9 mouse cellular contexts compared by ENCODE assay signal in genomic region chr15:100458055-100458454, GRCm38 (mm10). TPM values are rescaled to one million over a fixed set of nuclear protein-coding genes. Genes with fewer than 3 reads are reported as not detected.
A peak's percentile ranks its signal among the peaks of the same experiment; 100 is the strongest.
DNase-seq lines count a peak whose midpoint lies in the region; ATAC-seq and TF ChIP-seq lines count a peak whose summit lies in the region.
"Had no signal": no experiment of that assay in that cellular context is flagged by ENCODE, and none has a peak within 500 bp of the region (broad histone marks: within the 10 kb centered on the region; RNA-seq: fewer than 3 reads in every experiment).

No protein-coding gene starts in this region.

- no peak overlapping the region for H3K4me2 ChIP-seq in neural tube, embryonic 11.5 days (ENCODE audit: low read depth)

- WGBS in limb, embryonic 10.5 days = 52% methylated on average over 10 of the region's 10 CpGs
- 47% methylated on average over 10 of the region's 10 CpGs for WGBS in neural tube, embryonic 11.5 days

- no peaks in the 10 kb centered on the region for H3K9me3 ChIP-seq in ES-Bruce4 (replicated peaks; ENCODE audit: control insufficient read depth, insufficient read depth, low read length, poor library complexity, severe bottlenecking)
- no peaks in the 10 kb centered on the region for H3K9me3 ChIP-seq in limb, embryonic 10.5 days (replicated peaks)
- H3K9me3 ChIP-seq in neural tube, embryonic 11.5 days (ENCODE audit: control insufficient read depth, low read length) = no peaks in the 10 kb centered on the region
- H3K9me3 ChIP-seq: neural tube, embryonic 13.5 days had no signal

- no peak overlapping the region for H3K27ac ChIP-seq in layer of hippocampus, adult 2 months
- no peak overlapping the region for H3K27ac ChIP-seq in ES-Bruce4 (ENCODE audit: insufficient read depth, low read length)
- no peak overlapping the region for H3K27ac ChIP-seq in limb, embryonic 10.5 days
- H3K27ac ChIP-seq in neural tube, embryonic 11.5 days (ENCODE audit: low read depth, low read length) = no peak overlapping the region
- H3K27ac ChIP-seq: neural tube, embryonic 13.5 days had no signal

- no peak for ATAC-seq in neural tube, embryonic 11.5 days (ENCODE audit: insufficient read depth, low FRiP score, low TSS enrichment)

- no peaks in the 10 kb centered on the region for H3K27me3 ChIP-seq in ES-Bruce4 (ENCODE audit: control insufficient read depth, insufficient read depth, low read length, poor library complexity, severe bottlenecking)
- peaks cover 19% of the 10 kb centered on the region; the same call in 1 of the 2 replicates for H3K27me3 ChIP-seq in limb, embryonic 10.5 days (ENCODE audit: low read depth, poor library complexity, severe bottlenecking)
- H3K27me3 ChIP-seq in neural tube, embryonic 11.5 days (ENCODE audit: control insufficient read depth, insufficient read depth, low read length) = no peaks in the 10 kb centered on the region

- H3K9ac ChIP-seq in ES-Bruce4 (ENCODE audit: low read depth, poor library complexity, severe bottlenecking) = no peak overlapping the region
- H3K9ac ChIP-seq in neural tube, embryonic 11.5 days (ENCODE audit: low read length) = no peak overlapping the region

- TF ChIP-seq POLR2A in ES-Bruce4 (IDR thresholded peaks at IDR 0.05; ENCODE audit: insufficient read depth, low read length) = no peak

- peak; percentile 71 for TF ChIP-seq CTCF in layer of hippocampus, adult 2 months (conservative IDR thresholded peaks at IDR 0.05)
- peak; percentile 23 for TF ChIP-seq CTCF in ES-Bruce4 (IDR thresholded peaks at IDR 0.05; ENCODE audit: low read depth, low read length)

- no peak for TF ChIP-seq EP300 in ES-Bruce4 (IDR thresholded peaks at IDR 0.05; ENCODE audit: insufficient read depth, low read depth, low read length)

- H3K4me3 ChIP-seq in layer of hippocampus, adult 2 months = no peak overlapping the region
- no peak overlapping the region for H3K4me3 ChIP-seq in ES-Bruce4 (ENCODE audit: low read depth, low read length)
- H3K4me3 ChIP-seq in limb, embryonic 10.5 days = no peak overlapping the region
- H3K4me3 ChIP-seq in neural tube, embryonic 11.5 days (ENCODE audit: low read depth, low read length) = no peak overlapping the region
- H3K4me3 ChIP-seq: neural tube, embryonic 13.5 days had no signal

- DNase-seq in layer of hippocampus, adult 2 months (ENCODE audit: low spot score in 2 of 2) = peak in 1 of 2 experiments; percentile 58
- DNase-seq in layer of hippocampus, adult 8-10 months (ENCODE audit: low spot score in 2 of 2) = no peak
- DNase-seq in adrenal gland, postnatal 14 days = peak; percentile 83
- peak; percentile 55 for DNase-seq in embryo, embryonic 9.5 days (ENCODE audit: extremely low spot score)
- peak; percentile 62 for DNase-seq in limb, embryonic 10.5 days (ENCODE audit: low spot score)
- DNase-seq in neural tube, embryonic 11.5 days (ENCODE audit: low spot score) = peak; percentile 64
- DNase-seq in right cerebral cortex, postnatal 36 days (ENCODE audit: low spot score in 2 of 2) = no peak

- H3K4me1 ChIP-seq in ES-Bruce4 (ENCODE audit: control insufficient read depth, insufficient read depth, low read length) = peaks cover 1% of the 10 kb centered on the region
- H3K4me1 ChIP-seq in limb, embryonic 10.5 days = peaks cover 18% of the 10 kb centered on the region; the same call in 1 of the 2 replicates
- H3K4me1 ChIP-seq in neural tube, embryonic 11.5 days (ENCODE audit: control insufficient read depth, insufficient read depth, low read length) = no peaks in the 10 kb centered on the region

- no peaks in the 10 kb centered on the region for H3K36me3 ChIP-seq in ES-Bruce4 (ENCODE audit: control insufficient read depth, insufficient read depth, low read length, poor library complexity, severe bottlenecking)
- no peaks in the 10 kb centered on the region for H3K36me3 ChIP-seq in limb, embryonic 10.5 days
- H3K36me3 ChIP-seq in neural tube, embryonic 11.5 days (ENCODE audit: control insufficient read depth, insufficient read depth, low read length) = no peaks in the 10 kb centered on the region
- H3K36me3 ChIP-seq: neural tube, embryonic 13.5 days had no signal

RNA-seq across cellular contexts. Expression of gene Letmd1, which starts 10.8 kb away (rescaled TPM):
- 10 to 100 TPM; 57.1 to 62.9 TPM for total RNA-seq in layer of hippocampus, adult 2 months (2021)
- 10 to 100 TPM; 57.2 to 67.6 (median 62.7) TPM for total RNA-seq in layer of hippocampus, adult 8-10 months (2022)
- polyA plus RNA-seq in ES-Bruce4 (2011; ENCODE audit: insufficient read depth, insufficient read length, low read depth, missing spikeins) = 9.5 and 10.3 TPM in 2 replicates
- total RNA-seq in adrenal gland, postnatal 14 days (2021) = 287 and 307 TPM in 2 replicates
- polyA plus RNA-seq in limb, embryonic 10.5 days (2016; fragmentation: Nextera tagmentation; extraction: Ambion mirVana) = 29.7 and 31.4 TPM in 2 replicates
- polyA plus RNA-seq in neural tube, embryonic 11.5 days (2014; fragmentation: Nextera tagmentation; extraction: Ambion mirVana) = 47.3 and 51.1 TPM in 2 replicates

RNA-seq across cellular contexts. Expression of gene Slc11a2, which starts 33.2 kb away (rescaled TPM):
- total RNA-seq in layer of hippocampus, adult 2 months (2021) = 10 to 100 TPM; 62.0 to 67.5 TPM
- total RNA-seq in layer of hippocampus, adult 8-10 months (2022) = 10 to 100 TPM; 54.1 to 68.5 (median 60.4) TPM
- polyA plus RNA-seq in ES-Bruce4 (2011; ENCODE audit: insufficient read depth, insufficient read length, low read depth, missing spikeins) = 24.0 and 29.9 TPM in 2 replicates
- total RNA-seq in adrenal gland, postnatal 14 days (2021) = 95.8 and 102 TPM in 2 replicates
- 30.4 and 31.0 TPM in 2 replicates for polyA plus RNA-seq in limb, embryonic 10.5 days (2016; fragmentation: Nextera tagmentation; extraction: Ambion mirVana)
- polyA plus RNA-seq in neural tube, embryonic 11.5 days (2014; fragmentation: Nextera tagmentation; extraction: Ambion mirVana) = 18.2 and 21.6 TPM in 2 replicates

RNA-seq across cellular contexts. Expression of gene Gm5475, which starts 36.1 kb away (rescaled TPM):
- total RNA-seq in layer of hippocampus, adult 2 months (2021) = not detected
- total RNA-seq in layer of hippocampus, adult 8-10 months (2022) = not detected
- polyA plus RNA-seq in ES-Bruce4 (2011; ENCODE audit: insufficient read depth, insufficient read length, low read depth, missing spikeins) = not detected in 2 replicates
- total RNA-seq in adrenal gland, postnatal 14 days (2021) = 0.19 TPM in 2 replicates
- polyA plus RNA-seq in limb, embryonic 10.5 days (2016; fragmentation: Nextera tagmentation; extraction: Ambion mirVana) = 0.08 and 0.11 TPM in 2 replicates
- 0.08 TPM in 1 of 2 replicates, not detected in the other for polyA plus RNA-seq in neural tube, embryonic 11.5 days (2014; fragmentation: Nextera tagmentation; extraction: Ambion mirVana)

RNA-seq across cellular contexts. Expression of gene Csrnp2, which starts 37.2 kb away (rescaled TPM):
- 10 to 100 TPM; 23.3 to 23.9 TPM for total RNA-seq in layer of hippocampus, adult 2 months (2021)
- total RNA-seq in layer of hippocampus, adult 8-10 months (2022) = 10 to 100 TPM; 22.7 to 26.3 (median 24.6) TPM
- polyA plus RNA-seq in ES-Bruce4 (2011; ENCODE audit: insufficient read depth, insufficient read length, low read depth, missing spikeins) = 6.6 and 6.8 TPM in 2 replicates
- 5.8 and 6.1 TPM in 2 replicates for total RNA-seq in adrenal gland, postnatal 14 days (2021)
- 24.8 and 28.2 TPM in 2 replicates for polyA plus RNA-seq in limb, embryonic 10.5 days (2016; fragmentation: Nextera tagmentation; extraction: Ambion mirVana)
- polyA plus RNA-seq in neural tube, embryonic 11.5 days (2014; fragmentation: Nextera tagmentation; extraction: Ambion mirVana) = 28.9 and 29.9 TPM in 2 replicates

Comparison
In these comparisons a context has a peak if more than half of its experiments do, and no peak if none do; other contexts are left out.
1. DNase-seq: peak in adrenal gland, postnatal 14 days (single experiment), embryo, embryonic 9.5 days (single experiment), limb, embryonic 10.5 days (single experiment) and neural tube, embryonic 11.5 days (single experiment); none in layer of hippocampus, adult 8-10 months (0 of 2) and right cerebral cortex, postnatal 36 days (0 of 2).